Mouse (Mus musculus) lung, postnatal 0 days (tissue): ENCODE measurements around the gene Mpig6b.

ENCODE experiments used
- CTCF ChIP-seq: IDR thresholded peaks from 2 replicates; pipeline ENCODE4 v1.5.1; 2016; ENCODE audit warnings: antibody characterized with exemption, mild to moderate bottlenecking
- EP300 ChIP-seq: IDR thresholded peaks from 2 replicates; pipeline ENCODE4 v1.6.1; 2016; ENCODE audit warnings: antibody characterized with exemption, mild to moderate bottlenecking, control low read depth

GRCm38 (mm10) chr17:35092403-35093198 is 26.6 kb upstream of the Mpig6b start:
- TF ChIP-seq EP300 (no peak), CTCF (no peak)
